In genomic region chr1:37287748-37288147, GRCm38 (mm10) we compare ENCODE assay signal across 29 mouse cellular contexts. TPM values are rescaled to one million over a fixed set of nuclear protein-coding genes. Genes with fewer than 3 reads are reported as not detected.
DNase-seq lines count a peak whose midpoint lies in the region; ATAC-seq lines count a peak whose summit lies in the region.
"Had no signal": no experiment of that assay in that cellular context is flagged by ENCODE, and none has a peak within 500 bp of the region (broad histone marks: within the 10 kb centered on the region; RNA-seq: fewer than 3 reads in every experiment).

No protein-coding gene starts in this region.

- H3K4me3 ChIP-seq in hindbrain, embryonic 16.5 days (ENCODE audit: low read length), result no peak overlapping the region
- H3K4me3 ChIP-seq in hindbrain, embryonic 10.5 days, result no peak overlapping the region
- H3K4me3 ChIP-seq: embryonic facial prominence, embryonic 10.5 days; embryonic facial prominence, embryonic 15.5 days; forebrain, embryonic 13.5 days; heart, embryonic 13.5 days; limb, embryonic 10.5 days; limb, embryonic 15.5 days; liver, embryonic 13.5 days; megakaryocyte, embryonic 14.5 days; midbrain, embryonic 12.5 days; stomach, embryonic 15.5 days had no signal

- no peak overlapping the region for H3K9ac ChIP-seq in hindbrain, embryonic 16.5 days (ENCODE audit: low read depth, low read length)
- H3K9ac ChIP-seq: embryonic facial prominence, embryonic 15.5 days; forebrain, embryonic 13.5 days; heart, embryonic 13.5 days; hindbrain, embryonic 14.5 days; limb, embryonic 15.5 days; liver, embryonic 13.5 days; midbrain, embryonic 12.5 days; stomach, embryonic 15.5 days had no signal

- peaks cover 2% of the 10 kb centered on the region; the same call in 1 of the 2 replicates for H3K4me1 ChIP-seq in hindbrain, embryonic 16.5 days (ENCODE audit: control insufficient read depth, insufficient read depth, low read depth, low read length)
- no peaks in the 10 kb centered on the region for H3K4me1 ChIP-seq in hindbrain, embryonic 10.5 days (replicated peaks)
- H3K4me1 ChIP-seq: embryonic facial prominence, embryonic 10.5 days; embryonic facial prominence, embryonic 15.5 days; forebrain, embryonic 13.5 days; heart, embryonic 13.5 days; limb, embryonic 10.5 days; limb, embryonic 15.5 days; liver, embryonic 13.5 days; midbrain, embryonic 12.5 days; stomach, embryonic 15.5 days had no signal

- H3K36me3 ChIP-seq in hindbrain, embryonic 16.5 days (ENCODE audit: control insufficient read depth, insufficient read depth, low read length), result no peaks in the 10 kb centered on the region
- H3K36me3 ChIP-seq in hindbrain, embryonic 10.5 days, result no peaks in the 10 kb centered on the region
- H3K36me3 ChIP-seq: embryonic facial prominence, embryonic 10.5 days; embryonic facial prominence, embryonic 15.5 days; G1E; heart, embryonic 13.5 days; limb, embryonic 10.5 days; limb, embryonic 15.5 days; liver, embryonic 13.5 days; midbrain, embryonic 12.5 days; stomach, embryonic 15.5 days had no signal

- H3K4me2 ChIP-seq in hindbrain, embryonic 16.5 days (ENCODE audit: low read length), result 0 out of 2 replicates have a peak overlapping the region, but pooled peaks have one; percentile 10
- H3K4me2 ChIP-seq: embryonic facial prominence, embryonic 15.5 days; forebrain, embryonic 13.5 days; heart, embryonic 13.5 days; hindbrain, embryonic 14.5 days; limb, embryonic 15.5 days; liver, embryonic 13.5 days; midbrain, embryonic 12.5 days; stomach, embryonic 15.5 days had no signal

- DNase-seq in hindbrain, embryonic 10.5 days (ENCODE audit: low spot score), result no peak
- peak; percentile 58 for DNase-seq in NIH3T3 (ENCODE audit: low read depth)
- DNase-seq in adrenal gland, adult 8-10 months, result peak; percentile 63
- DNase-seq in induced T-regulatory cell, adult 2 months (ENCODE audit: low read depth), result peak; percentile 11
- DNase-seq in heart, postnatal 10 days, result no peak
- DNase-seq: cerebellum, adult 18-20 months; cerebellum, postnatal 25 days; gastrocnemius, postnatal 36 days; heart, postnatal 14 days; kidney, adult 8-10 months; liver, embryonic 13.5 days; lung, adult 18-20 months; lung, postnatal 4 days had no signal

- intact Hi-C loops in heart, postnatal 10 days (cut with DNase I), result no loop called here

- H3K9me3 ChIP-seq in hindbrain, embryonic 16.5 days (ENCODE audit: control insufficient read depth, low read length), result no peaks in the 10 kb centered on the region
- no peaks in the 10 kb centered on the region for H3K9me3 ChIP-seq in hindbrain, embryonic 10.5 days
- H3K9me3 ChIP-seq: embryonic facial prominence, embryonic 15.5 days; forebrain, embryonic 13.5 days; limb, embryonic 10.5 days; limb, embryonic 15.5 days; stomach, embryonic 15.5 days had no signal

- WGBS in hindbrain, embryonic 16.5 days, result 83% methylated on average over 1 of the region's 1 CpGs
- WGBS in hindbrain, embryonic 10.5 days, result 92% methylated on average over 1 of the region's 1 CpGs

- no peak overlapping the region for H3K27ac ChIP-seq in hindbrain, embryonic 16.5 days (ENCODE audit: low read depth, low read length)
- no peak overlapping the region for H3K27ac ChIP-seq in hindbrain, embryonic 10.5 days
- H3K27ac ChIP-seq: embryonic facial prominence, embryonic 10.5 days; embryonic facial prominence, embryonic 15.5 days; forebrain, embryonic 13.5 days; heart, embryonic 13.5 days; kidney, postnatal 0 days; limb, embryonic 10.5 days; limb, embryonic 15.5 days; liver, embryonic 13.5 days; midbrain, embryonic 12.5 days; stomach, embryonic 15.5 days had no signal

- ATAC-seq in hindbrain, embryonic 16.5 days, result no peak
- ATAC-seq: forebrain, embryonic 13.5 days; intestine, embryonic 16.5 days; lung, postnatal 0 days; Patski had no signal

- H3K27me3 ChIP-seq in hindbrain, embryonic 16.5 days (replicated peaks; ENCODE audit: control insufficient read depth, insufficient read depth, low read length), result no peaks in the 10 kb centered on the region
- no peaks in the 10 kb centered on the region for H3K27me3 ChIP-seq in hindbrain, embryonic 10.5 days (ENCODE audit: insufficient read depth, poor library complexity, severe bottlenecking)
- H3K27me3 ChIP-seq: embryonic facial prominence, embryonic 15.5 days; forebrain, embryonic 13.5 days; heart, embryonic 13.5 days; limb, embryonic 15.5 days; liver, embryonic 13.5 days; midbrain, embryonic 12.5 days; stomach, embryonic 15.5 days had no signal

RNA-seq across cellular contexts. Expression of gene Inpp4a, which starts 11.9 kb away (rescaled TPM):
- polyA plus RNA-seq in hindbrain, embryonic 16.5 days (2015; fragmentation: Nextera tagmentation; extraction: Ambion mirVana), result 74.5 and 74.9 TPM in 2 replicates
- polyA plus RNA-seq in hindbrain, embryonic 10.5 days (2016; fragmentation: Nextera tagmentation; extraction: Ambion mirVana), result 14.5 and 21.8 TPM in 2 replicates
- 10 to 100 TPM; 23.0 to 35.6 (median 31.2) TPM for total RNA-seq in adrenal gland, adult 8-10 months (2022)
- 10 to 100 TPM; 17.3 to 18.6 TPM for total RNA-seq in heart, postnatal 10 days (2021)

Comparison
In these comparisons a context has a peak if more than half of its experiments do, and no peak if none do; other contexts are left out.
1. DNase-seq: peak in NIH3T3 (single experiment), adrenal gland, adult 8-10 months (single experiment) and induced T-regulatory cell, adult 2 months (single experiment); none in hindbrain, embryonic 10.5 days (single experiment) and heart, postnatal 10 days (0 of 2).